Mouse (Mus musculus) midbrain, embryonic 14.5 days (tissue): ENCODE results near the gene Kin. TPM values are rescaled to one million over a fixed set of nuclear protein-coding genes. Genes with fewer than 3 reads are reported as not detected.

ENCODE experiments used
- polyA plus RNA-seq: library from polyadenylated mRNA; unstranded; fragments of >200 nt; fragmentation: Nextera tagmentation; extraction: Ambion mirVana; gene quantifications from 2 replicates; pipeline ENCODE4 v1.2.1, GENCODE M21; 2014

The Kin gene
- polyA plus RNA-seq, 1 experiment from 2014 or later = 34.2 TPM

Other genes with a start within 250 kb of the Kin start
- 1.7 and 2.5 TPM in 2 replicates for gene 4930412O13Rik, start 199.3 kb upstream of the Kin start, polyA plus RNA-seq
- gene 9230102O04Rik, start 191.1 kb upstream of the Kin start, polyA plus RNA-seq = 5.5 and 6.3 TPM in 2 replicates
- 88.6 and 120 TPM in 2 replicates for gene Gata3, start 190.6 kb upstream of the Kin start, polyA plus RNA-seq
- 12.8 and 16.4 TPM in 2 replicates for gene Taf3, start 32.0 kb upstream of the Kin start, polyA plus RNA-seq
- 577 and 596 TPM in 2 replicates for gene Atp5c1, start 83 bp upstream of the Kin start, polyA plus RNA-seq
- 1.1 TPM in 1 of 2 replicates, not detected in the other for gene Itih2, start 50.8 kb downstream of the Kin start, polyA plus RNA-seq
- 1.3 and 7.7 TPM in 2 replicates for gene Itih5, start 73.0 kb downstream of the Kin start, polyA plus RNA-seq